Mouse (Mus musculus) liver, embryonic 12.5 days (tissue): ENCODE measurements around the gene Mylk. TPM values are rescaled to one million over a fixed set of nuclear protein-coding genes. Genes with fewer than 3 reads are reported as not detected.
"Not testable (repeated sequence)": the region's sequence is repeated elsewhere in the genome, so short reads cannot be mapped to it uniquely, and the experiment has no call there.

Experiments
- ATAC-seq: fragments of 200-750 bp; cut with Nextera tagmentation; 2 replicates; pipeline ENCODE4 v1.8.0; 2017; ENCODE audit warnings: moderate number of reproducible peaks, mild to moderate bottlenecking, moderate library complexity
- H3K27ac ChIP-seq: fragments of 300-500 bp; sonication (generic); 2 replicates; pipeline ENCODE4 v1.5.1; 2016; ENCODE audit warnings: mild to moderate bottlenecking
- H3K27me3 ChIP-seq: fragments of 300-500 bp; sonication (generic); replicated peaks from 2 replicates; pipeline ENCODE4 v1.6.1; 2016; ENCODE audit warnings: mild to moderate bottlenecking, moderate library complexity
- H3K36me3 ChIP-seq: fragments of 300-500 bp; sonication (generic); 2 replicates; pipeline ENCODE4 v1.6.1; 2016; ENCODE audit warnings: mild to moderate bottlenecking, moderate library complexity
- H3K4me1 ChIP-seq: fragments of 300-500 bp; sonication (generic); 2 replicates; pipeline ENCODE4 v1.6.1; 2016
- H3K4me2 ChIP-seq: fragments of 300-500 bp; sonication (generic); 2 replicates; pipeline ENCODE4 v1.6.1; 2016; ENCODE audit warnings: mild to moderate bottlenecking, moderate library complexity
- H3K4me3 ChIP-seq: fragments of 300-500 bp; sonication (generic); 2 replicates; pipeline ENCODE4 v1.5.1; 2016; ENCODE audit warnings: mild to moderate bottlenecking, moderate library complexity
- H3K9ac ChIP-seq: fragments of 300-500 bp; sonication (generic); 2 replicates; pipeline ENCODE4 v1.6.1; 2016; ENCODE audit warnings: mild to moderate bottlenecking, moderate library complexity
- H3K9me3 ChIP-seq: fragments of 300-500 bp; sonication (generic); replicated peaks from 2 replicates; pipeline ENCODE4 v1.6.1; 2016; ENCODE audit warnings: mild to moderate bottlenecking, moderate library complexity
- WGBS: fragments of 180-500 bp; shearing (Covaris S2); methylation state at CpG from one replicate; pipeline ENCODE4 v1.1.7; 2016; ENCODE audit not compliant: insufficient replicate concordance; 5-methylcytosine and 5-hydroxymethylcytosine counted together
- polyA plus RNA-seq: library from polyadenylated mRNA; unstranded; fragments of >200 nt; fragmentation: Nextera tagmentation; extraction: Ambion mirVana; gene quantifications from 2 replicates; pipeline ENCODE4 v1.2.1, GENCODE M21; 2016

Mylk gene
- 4.6 and 5.9 TPM in 2 replicates for polyA plus RNA-seq

GRCm38 (mm10) chr16:34745065-34745585, at the start of gene Mylk:
TSS of gene Mylk (plus strand) at chr16:34745210.
- Histone ChIP-seq H3K4me1 (peaks cover 9% of the 10 kb centered on the region), H3K9ac (no peak within 1 kb of the TSS; the same call in none of the 2 replicates), H3K27ac (no peak within 1 kb of the TSS), H3K27me3 (peaks cover 46% of the 10 kb centered on the region), H3K9me3 (no peaks in the 10 kb centered on the region), H3K36me3 (no peaks in the 10 kb centered on the region), H3K4me3 (peak within 1 kb of the TSS; percentile 44), H3K4me2 (peak within 1 kb of the TSS; percentile 68)
- under 1% methylated on average over 48 of the region's 48 CpGs for WGBS
- peak; percentile 83 for ATAC-seq

- not testable (repeated sequence) for H3K4me3 ChIP-seq, ATAC-seq, H3K9me3 ChIP-seq, H3K27me3 ChIP-seq, H3K9ac ChIP-seq, H3K4me2 ChIP-seq, H3K4me1 ChIP-seq, H3K27ac ChIP-seq
- H3K36me3 ChIP-seq = peaks cover 45% of the 10 kb centered on the region
- WGBS = 66% methylated on average over 3 of the region's 3 CpGs
These were observed 46.3 kb upstream of the Mylk start for GRCm38 (mm10) chr16:34698721-34699120.

DNA sequence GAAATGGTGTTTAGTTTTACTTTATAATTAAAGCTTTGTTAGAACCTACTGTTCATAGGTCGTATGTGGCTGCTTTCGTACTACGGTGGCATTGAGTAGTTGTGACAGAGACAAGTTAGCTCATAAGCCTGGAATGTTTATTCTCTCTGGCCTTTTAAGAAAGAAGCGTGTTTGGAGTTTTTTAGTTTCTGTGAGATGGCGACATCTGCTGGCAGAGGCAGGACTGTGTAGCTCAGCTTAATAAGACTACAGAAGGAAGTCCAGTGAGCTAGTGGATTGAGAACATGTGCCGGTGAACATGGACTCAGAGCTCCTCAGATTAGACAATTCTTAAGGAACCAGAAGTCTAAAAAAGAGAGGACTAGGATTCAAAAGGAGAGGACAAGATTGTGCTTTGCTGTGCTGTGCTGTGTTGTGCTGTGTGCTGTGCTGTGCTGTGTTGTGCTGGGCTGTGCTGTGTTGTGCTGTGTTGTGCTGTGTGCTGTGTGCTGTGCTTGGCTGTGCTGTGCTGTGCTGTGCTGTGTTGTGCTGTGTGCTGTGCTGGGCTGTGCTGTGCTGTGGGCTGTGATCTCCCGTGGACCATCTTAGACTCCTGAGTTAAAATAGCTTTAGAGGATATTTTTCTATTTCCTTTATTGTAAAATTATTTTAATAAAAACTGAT, 44.7 kb upstream of the Mylk start:
- Histone ChIP-seq H3K27ac (no peak overlapping the region), H3K9me3 (no peaks in the 10 kb centered on the region), H3K27me3 (no peaks in the 10 kb centered on the region), H3K36me3 (peaks cover 52% of the 10 kb centered on the region), H3K4me3 (no peak overlapping the region), H3K9ac (no peak overlapping the region), H3K4me2 (no peak overlapping the region), H3K4me1 (no peaks in the 10 kb centered on the region)
- WGBS = 27% methylated on average over 7 of the region's 7 CpGs
- ATAC-seq = peak; percentile 46; the same call in 1 of the 2 replicates

- Histone ChIP-seq H3K9ac (no peak overlapping the region), H3K9me3 (no peaks in the 10 kb centered on the region), H3K36me3 (peaks cover 55% of the 10 kb centered on the region), H3K4me2 (no peak overlapping the region), H3K27me3 (no peaks in the 10 kb centered on the region), H3K4me1 (no peaks in the 10 kb centered on the region), H3K4me3 (no peak overlapping the region), H3K27ac (no peak overlapping the region)
- no peak for ATAC-seq
- 77% methylated on average over 6 of the region's 6 CpGs for WGBS
These were observed 44.2 kb upstream of the Mylk start for GRCm38 (mm10) chr16:34700828-34701216.

GRCm38 (mm10) chr16:34706019-34706418, 39.0 kb upstream of the Mylk start:
- Histone ChIP-seq H3K36me3 (peaks cover 58% of the 10 kb centered on the region), H3K27ac (no peak overlapping the region), H3K9ac (no peak overlapping the region), H3K9me3 (no peaks in the 10 kb centered on the region), H3K27me3 (no peaks in the 10 kb centered on the region), H3K4me2 (no peak overlapping the region), H3K4me1 (no peaks in the 10 kb centered on the region), H3K4me3 (no peak overlapping the region)
- WGBS = 70% methylated on average over 2 of the region's 2 CpGs
- ATAC-seq = no peak

- Histone ChIP-seq H3K9me3 (no peaks in the 10 kb centered on the region), H3K4me1 (no peaks in the 10 kb centered on the region), H3K36me3 (peaks cover 56% of the 10 kb centered on the region), H3K4me2 (no peak overlapping the region), H3K27ac (no peak overlapping the region), H3K4me3 (no peak overlapping the region), H3K27me3 (no peaks in the 10 kb centered on the region), H3K9ac (no peak overlapping the region)
- ATAC-seq = no peak
- 84% methylated on average over 7 of the region's 7 CpGs for WGBS
These were observed 38.5 kb upstream of the Mylk start for GRCm38 (mm10) chr16:34706487-34706946.

DNA sequence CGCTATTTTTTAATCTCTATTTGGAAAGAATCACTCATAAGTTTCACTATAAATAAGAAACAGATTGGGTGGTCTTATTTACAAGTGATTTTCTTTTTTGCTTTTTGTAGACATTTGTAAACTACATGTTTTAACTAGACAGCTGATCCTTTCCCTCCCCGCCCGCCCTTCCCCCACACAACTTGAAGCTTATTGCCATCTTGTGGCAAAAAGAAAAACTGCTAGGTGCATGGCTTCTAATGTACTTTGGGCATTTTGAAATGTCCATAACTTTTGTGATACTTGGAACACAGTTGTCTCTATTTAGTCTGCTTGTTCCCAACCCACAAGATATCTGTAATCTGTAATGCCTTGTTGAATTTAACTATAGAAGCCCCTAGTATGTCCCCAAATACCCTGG, 33.5 kb upstream of the Mylk start:
- Histone ChIP-seq H3K4me1 (no peaks in the 10 kb centered on the region), H3K4me2 (no peak overlapping the region), H3K36me3 (peaks cover 47% of the 10 kb centered on the region), H3K27ac (no peak overlapping the region), H3K27me3 (no peaks in the 10 kb centered on the region), H3K9ac (no peak overlapping the region), H3K9me3 (no peaks in the 10 kb centered on the region), H3K4me3 (no peak overlapping the region)
- WGBS = 84% methylated on average over 3 of the region's 3 CpGs
- no peak for ATAC-seq

GRCm38 (mm10) chr16:34725156-34725555, 19.9 kb upstream of the Mylk start:
- Histone ChIP-seq H3K4me1 (peaks cover 6% of the 10 kb centered on the region; the same call in 1 of the 2 replicates), H3K27me3 (no peaks in the 10 kb centered on the region), H3K27ac (no peak overlapping the region), H3K4me2 (no peak overlapping the region), H3K9ac (no peak overlapping the region), H3K36me3 (peaks cover 30% of the 10 kb centered on the region), H3K4me3 (no peak overlapping the region), H3K9me3 (no peaks in the 10 kb centered on the region)
- 76% methylated on average over 3 of the region's 3 CpGs for WGBS
- no peak for ATAC-seq

- H3K9ac ChIP-seq, H3K4me1 ChIP-seq, H3K27ac ChIP-seq, H3K4me2 ChIP-seq, ATAC-seq, H3K36me3 ChIP-seq, H3K27me3 ChIP-seq, H3K4me3 ChIP-seq, H3K9me3 ChIP-seq: not testable (repeated sequence)
These were observed 16.4 kb upstream of the Mylk start for GRCm38 (mm10) chr16:34728610-34729009.

DNA sequence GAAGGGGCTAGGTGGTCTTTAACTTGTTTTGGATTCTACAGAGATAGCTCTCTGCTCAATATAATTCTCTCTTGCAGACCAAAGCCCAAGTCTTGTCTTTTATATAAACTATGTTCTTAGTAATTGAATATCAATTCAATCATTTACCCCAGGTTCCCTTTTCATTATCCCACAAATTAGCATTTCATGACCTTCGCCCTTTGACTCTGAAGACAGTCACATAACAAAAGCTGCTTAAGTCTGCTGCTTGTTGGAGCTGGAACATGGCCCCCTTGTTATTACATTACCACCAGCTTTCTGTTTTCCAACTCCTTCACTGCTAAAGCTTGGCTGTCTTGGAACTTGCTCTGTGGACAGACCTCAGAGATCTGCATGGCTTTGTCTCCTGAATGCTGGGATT, 15.6 kb upstream of the Mylk start:
- H3K4me1 ChIP-seq = peaks cover 6% of the 10 kb centered on the region; the same call in 1 of the 2 replicates
- H3K36me3 ChIP-seq = peaks cover 4% of the 10 kb centered on the region; the same call in 1 of the 2 replicates
- no peak for ATAC-seq
- H3K9ac ChIP-seq = no peak overlapping the region
- no peaks in the 10 kb centered on the region for H3K9me3 ChIP-seq
- no peak overlapping the region for H3K27ac ChIP-seq
- no peaks in the 10 kb centered on the region for H3K27me3 ChIP-seq
- no peak overlapping the region for H3K4me2 ChIP-seq
- 64% methylated on average over 1 of the region's 1 CpGs for WGBS
- H3K4me3 ChIP-seq = no peak overlapping the region

GRCm38 (mm10) chr16:34738656-34739233, 6.3 kb upstream of the Mylk start:
- H3K36me3 ChIP-seq = no peaks in the 10 kb centered on the region
- no peak overlapping the region for H3K9ac ChIP-seq
- H3K9me3 ChIP-seq = no peaks in the 10 kb centered on the region
- no peak overlapping the region for H3K4me3 ChIP-seq
- no peak overlapping the region for H3K4me2 ChIP-seq
- no peak overlapping the region for H3K27ac ChIP-seq
- 59% methylated on average over 4 of the region's 4 CpGs for WGBS
- peaks cover 6% of the 10 kb centered on the region for H3K27me3 ChIP-seq
- H3K4me1 ChIP-seq = no peaks in the 10 kb centered on the region
- ATAC-seq = no peak

GRCm38 (mm10) chr16:34742930-34743329, 2.1 kb upstream of the Mylk start:
- no peaks in the 10 kb centered on the region for H3K9me3 ChIP-seq
- no peak for ATAC-seq
- 26% methylated on average over 2 of the region's 2 CpGs for WGBS
- H3K4me2 ChIP-seq = no peak overlapping the region
- H3K27me3 ChIP-seq = peaks cover 40% of the 10 kb centered on the region
- H3K27ac ChIP-seq = no peak overlapping the region
- no peak overlapping the region for H3K9ac ChIP-seq
- no peaks in the 10 kb centered on the region for H3K36me3 ChIP-seq
- no peak overlapping the region for H3K4me3 ChIP-seq
- peaks cover 9% of the 10 kb centered on the region for H3K4me1 ChIP-seq
